Mouse (Mus musculus): Measurements from ENCODE around the gene Atat1.

The Atat1 gene

DNA sequence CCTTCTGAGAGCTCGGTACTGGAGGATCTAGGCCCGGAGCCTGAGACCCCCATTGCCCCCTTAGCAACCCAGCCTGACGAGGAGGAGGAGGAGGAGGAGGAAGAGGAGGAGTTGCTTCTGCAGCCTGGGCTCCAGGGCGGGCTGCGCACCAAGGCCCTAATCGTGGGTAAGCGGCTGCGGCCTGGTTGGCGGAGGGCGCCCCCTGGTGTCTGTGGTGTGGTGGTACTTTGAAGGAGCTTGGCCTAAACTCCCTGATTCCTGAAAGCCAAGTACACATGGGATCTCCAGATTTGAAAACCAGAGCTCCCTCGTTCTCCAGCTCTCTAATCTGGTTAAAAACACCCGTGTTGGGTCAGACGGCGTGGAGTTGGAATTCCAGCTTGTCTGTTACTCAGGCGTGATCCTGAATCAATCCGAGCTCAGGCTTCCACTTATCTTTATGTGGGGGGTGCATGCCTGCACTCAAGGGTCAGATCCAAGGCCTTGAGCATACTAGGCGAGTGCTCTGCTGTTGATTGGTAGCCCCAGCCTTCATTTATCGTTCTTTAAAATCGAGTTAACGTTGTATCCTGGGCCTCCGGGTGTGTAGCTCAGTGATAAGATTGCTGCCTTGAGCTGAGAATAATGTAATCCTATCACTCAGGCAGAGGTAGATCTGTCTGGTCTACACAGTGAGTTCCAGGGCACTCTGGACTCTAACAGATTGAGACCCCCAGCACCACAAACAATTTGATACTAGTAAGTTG lies 35.9 kb downstream of the Atat1 start:
- peak; percentile 89 for DNase-seq (ENCODE audit: low spot score in 2 of 2)

DNA sequence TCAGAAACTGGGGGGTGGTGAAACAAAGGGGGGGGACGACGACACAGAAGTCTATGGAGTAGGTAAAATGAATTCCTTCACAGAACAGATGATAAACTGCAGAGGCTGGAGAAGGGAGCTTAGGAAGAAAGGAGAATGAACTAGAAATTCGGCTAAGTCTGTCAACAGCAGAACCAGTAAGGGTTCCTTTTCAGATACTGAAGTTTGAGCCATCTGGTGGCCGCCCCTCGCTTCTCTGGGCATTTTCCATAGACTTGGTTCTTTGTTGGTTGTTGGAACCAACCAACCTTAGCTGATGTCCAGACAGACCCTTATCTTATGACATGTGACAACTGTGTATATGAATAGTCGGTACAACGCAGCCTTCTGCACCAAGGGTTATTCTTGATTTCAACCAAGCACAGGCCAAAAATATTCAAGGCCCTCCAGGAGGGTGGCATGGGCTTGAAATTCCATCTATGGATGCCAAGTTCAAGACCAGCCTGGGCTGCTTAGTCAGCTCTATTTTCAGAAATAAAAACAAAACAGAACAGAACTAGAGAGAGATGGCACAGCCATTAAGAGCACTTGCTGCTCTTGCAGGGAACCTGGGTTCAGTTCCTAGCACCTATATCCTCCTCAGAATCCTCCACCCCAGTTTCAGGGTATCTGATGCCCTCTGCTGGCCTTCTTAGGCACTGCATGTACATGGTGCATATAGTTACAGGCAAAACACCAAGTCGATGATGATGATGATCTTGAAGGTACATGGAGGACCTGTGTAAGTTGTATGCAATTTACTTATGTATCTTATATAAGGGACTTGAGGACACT lies 38.8 kb downstream of the Atat1 start:
- peak in 1 of 2 experiments; percentile 38 for DNase-seq (ENCODE audit: low spot score in 2 of 2)

GRCm38 (mm10) chr17:35870151-35870883 lies 39.6 kb downstream of the Atat1 start:
- no peak for DNase-seq (ENCODE audit: low spot score in 2 of 2)

- no peak for DNase-seq (ENCODE audit: low spot score in 2 of 2)
Measured at GRCm38 (mm10) chr17:35869346-35870067, 40.4 kb downstream of the Atat1 start.

- DNase-seq (ENCODE audit: low spot score in 2 of 2): no peak
Measured at GRCm38 (mm10) chr17:35868961-35869345, 40.9 kb downstream of the Atat1 start.

GRCm38 (mm10) chr17:35868165-35868820 lies 41.6 kb downstream of the Atat1 start:
- no peak for DNase-seq (ENCODE audit: low spot score in 2 of 2)

DNA sequence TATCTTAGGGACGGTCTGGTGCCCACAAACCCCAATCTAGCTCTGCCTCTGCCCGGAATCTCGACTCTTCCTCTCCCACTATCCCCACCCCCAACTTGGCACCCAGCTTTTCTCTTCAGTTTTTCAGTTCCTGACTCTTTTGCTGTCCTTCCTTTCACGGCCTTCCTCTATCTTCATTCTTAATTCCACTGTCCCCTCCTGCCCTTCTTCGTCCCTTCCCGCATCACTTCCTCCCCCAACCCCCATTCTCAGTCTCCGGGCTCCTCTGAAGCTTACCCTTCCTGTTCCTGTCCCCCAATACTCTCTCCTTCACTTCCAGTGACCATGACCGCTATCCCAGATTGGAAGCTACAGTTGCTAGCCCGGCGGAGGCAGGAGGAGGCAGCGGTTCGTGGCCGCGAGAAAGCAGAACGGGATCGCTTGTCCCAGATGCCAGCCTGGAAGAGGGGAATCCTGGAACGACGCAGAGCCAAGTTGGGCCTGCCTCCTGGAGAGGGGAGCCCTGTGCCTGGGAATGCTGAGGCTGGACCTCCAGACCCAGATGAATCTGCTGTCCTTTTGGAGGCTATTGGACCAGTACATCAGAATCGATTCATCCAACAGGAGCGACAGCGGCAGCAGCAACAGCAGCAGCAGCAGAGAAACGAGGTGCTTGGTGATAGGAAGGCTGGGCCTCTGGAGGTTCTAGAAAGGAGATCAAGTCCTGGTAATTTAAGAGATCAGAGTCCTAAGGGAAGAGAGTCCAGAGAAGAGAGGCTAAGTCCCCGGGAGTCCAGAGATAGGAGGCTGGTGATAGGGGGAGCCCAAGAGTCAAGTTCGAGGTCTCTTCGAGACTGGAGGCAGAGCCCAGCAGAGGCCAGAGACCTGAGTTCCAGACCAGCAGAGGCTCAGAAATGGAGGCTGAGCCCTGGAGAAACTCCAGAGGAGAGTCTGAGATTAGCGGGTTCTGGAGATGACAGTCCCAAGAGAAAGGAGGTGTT lies 42.7 kb downstream of the Atat1 start:
- no peak for DNase-seq (ENCODE audit: low spot score in 2 of 2)

GRCm38 (mm10) chr17:35866281-35866831 lies 43.5 kb downstream of the Atat1 start:
- peak; percentile 35 to 57 for DNase-seq (ENCODE audit: low spot score in 2 of 2)

DNA sequence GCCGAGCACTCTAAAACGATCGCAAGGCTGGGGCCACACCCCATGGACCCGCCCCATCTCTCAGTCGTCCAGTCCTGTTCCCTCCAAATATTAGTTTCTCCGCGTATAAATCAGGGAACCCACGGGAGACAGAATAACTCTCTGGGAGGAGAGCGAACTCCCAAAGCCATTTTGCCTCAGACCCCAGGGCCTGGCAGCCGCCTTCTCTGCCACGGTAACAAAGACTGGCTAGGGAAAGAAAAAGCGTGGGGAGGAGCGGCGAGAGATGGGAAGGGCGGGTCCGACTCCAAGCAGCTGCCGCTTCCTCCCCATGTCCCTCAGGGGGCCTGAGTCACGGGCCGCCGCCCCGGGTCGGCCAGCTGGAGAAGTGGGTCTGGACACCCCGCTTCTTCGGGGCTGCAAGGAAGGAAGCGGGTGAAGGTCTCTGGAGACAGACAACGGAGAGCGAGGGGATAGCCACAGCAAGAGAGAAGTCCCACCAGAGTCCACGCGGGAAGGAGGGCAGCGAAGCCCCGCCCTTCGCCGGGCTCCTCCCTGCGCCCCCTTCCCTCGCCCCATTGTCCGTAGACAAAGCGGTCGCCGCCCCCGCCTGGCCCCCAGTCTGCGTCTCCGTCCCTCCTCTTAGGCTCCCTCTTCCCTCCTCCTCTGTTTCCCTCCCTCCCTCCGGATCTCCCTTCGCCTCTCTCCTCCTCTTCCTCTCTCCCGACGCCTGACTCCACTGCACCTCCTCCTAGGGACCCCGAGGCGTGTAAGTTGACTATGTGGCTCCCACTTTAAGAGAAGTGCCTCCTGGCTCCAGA lies 44.2 kb downstream of the Atat1 start, which contains the start of gene Ppp1r18:
Gene Ppp1r18, plus strand, starts transcription at position 113 of the 800 bp plus-strand sequence.
- DNase-seq (ENCODE audit: low spot score in 2 of 2): peak; percentile 58 to 78

DNA sequence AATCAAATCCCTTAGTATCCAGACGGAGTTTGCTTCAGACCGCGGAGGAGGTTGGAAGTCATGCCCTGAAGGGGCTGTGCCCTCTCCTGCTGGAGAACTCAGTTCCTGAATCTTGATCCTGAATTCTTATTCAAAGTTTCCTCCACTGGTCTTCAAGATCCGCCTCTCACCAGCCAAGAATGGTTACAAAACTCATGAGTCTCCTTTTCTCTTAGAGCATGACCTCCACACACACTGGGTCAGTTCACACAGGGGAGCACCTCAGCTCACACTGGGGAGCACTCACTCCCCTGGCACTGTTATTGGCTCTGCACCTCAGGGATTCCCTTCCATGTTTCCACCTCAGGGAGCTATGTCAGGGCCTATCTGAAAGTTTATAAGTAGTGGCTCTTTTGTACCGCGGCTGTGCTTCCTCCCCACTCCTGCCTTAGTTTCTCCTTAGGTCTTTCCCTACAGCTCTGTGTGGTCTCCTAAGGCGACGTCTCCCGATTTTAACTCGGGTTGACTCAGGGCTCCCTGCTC lies 45.0 kb downstream of the Atat1 start:
- DNase-seq (ENCODE audit: low spot score in 2 of 2): no peak

- peak; percentile 73 to 87 for DNase-seq (ENCODE audit: low spot score in 2 of 2)
Measured at GRCm38 (mm10) chr17:35861198-35861857, 48.5 kb downstream of the Atat1 start, which contains the start of gene Nrm. TSS of gene Nrm (plus strand) at chr17:35861318.

DNA sequence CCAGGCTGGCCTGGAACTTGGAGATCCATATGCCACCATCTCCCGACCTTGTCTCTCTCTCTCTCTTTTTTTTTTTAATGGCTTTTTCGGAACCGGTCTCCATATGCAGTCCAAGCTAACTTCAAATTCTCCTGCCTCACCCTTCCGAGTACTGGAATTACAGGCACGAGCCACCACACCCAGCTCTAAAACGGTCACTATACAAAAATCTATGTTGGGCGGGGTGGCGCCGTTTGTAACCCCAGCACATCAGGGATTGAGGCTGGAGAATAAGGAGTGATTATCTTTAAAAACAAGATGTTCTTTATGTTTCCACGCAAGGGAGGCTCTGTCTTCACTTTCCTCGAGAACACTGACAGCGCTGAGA lies 49.1 kb downstream of the Atat1 start:
- no peak for DNase-seq (ENCODE audit: low spot score in 2 of 2)

GRCm38 (mm10) chr17:35859835-35860234 lies 50.0 kb downstream of the Atat1 start:
- no peak for DNase-seq (ENCODE audit: low spot score in 2 of 2)

GRCm38 (mm10) chr17:35859371-35859770 lies 50.5 kb downstream of the Atat1 start:
- DNase-seq (ENCODE audit: low spot score in 2 of 2): no peak

DNA sequence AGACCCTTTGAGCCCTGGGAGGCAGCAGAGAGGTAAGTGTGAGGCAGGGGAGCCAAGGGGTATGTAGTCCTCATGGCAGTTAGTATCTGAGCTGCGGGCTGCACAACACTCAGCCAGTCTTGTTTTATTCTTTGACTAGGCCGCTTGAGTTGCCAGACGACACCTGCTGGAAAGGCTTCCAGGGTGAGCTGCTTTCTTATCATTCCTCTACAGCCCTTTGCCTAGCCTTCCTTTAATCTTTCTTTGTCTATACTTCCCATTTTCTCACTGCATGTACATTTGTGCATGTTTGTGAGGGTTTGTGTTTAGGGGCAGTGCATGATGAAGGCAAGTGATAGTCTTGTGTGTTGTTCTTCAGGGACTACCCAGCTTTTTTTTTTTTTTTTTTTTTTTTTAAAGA lies 58.9 kb downstream of the Atat1 start:
- no peak for DNase-seq (ENCODE audit: low spot score in 2 of 2)

GRCm38 (mm10) chr17:35848112-35848511 lies 61.8 kb downstream of the Atat1 start:
- DNase-seq (ENCODE audit: low spot score in 2 of 2): no peak
